Mouse (Mus musculus) bone marrow macrophage, adult 2 months (primary cell): ENCODE data around the gene B830017H08Rik. TPM values are rescaled to one million over a fixed set of nuclear protein-coding genes. Genes with fewer than 3 reads are reported as not detected.
A peak's percentile ranks its signal among the peaks of the same experiment; 100 is the strongest.

ENCODE experiments used
- H3K27ac ChIP-seq: 2 replicates; pipeline ENCODE4 v1.5.1; 2012; ENCODE audit warnings: low read depth, low read length; ENCODE audit not compliant: insufficient read depth
- H3K4me1 ChIP-seq: 2 replicates; pipeline ENCODE4 v1.6.1; 2012; ENCODE audit warnings: low read length; ENCODE audit not compliant: control insufficient read depth, insufficient read depth
- H3K4me3 ChIP-seq: 2 replicates; pipeline ENCODE4 v1.5.1; 2012; ENCODE audit warnings: mild to moderate bottlenecking, low read length, moderate library complexity; ENCODE audit not compliant: insufficient read depth
- CTCF ChIP-seq: IDR thresholded peaks from 2 replicates; pipeline ENCODE4 v1.5.1; 2012; ENCODE audit warnings: low read depth, mild to moderate bottlenecking, low read length, moderate library complexity
- POLR2A ChIP-seq: IDR thresholded peaks from 2 replicates; pipeline ENCODE4 v1.6.1; 2012; ENCODE audit warnings: mild to moderate bottlenecking, low read depth, low read length, borderline replicate concordance
- polyA plus RNA-seq: library from polyadenylated mRNA; stranded (reverse); fragments of >200 nt; gene quantifications from 2 replicates; pipeline ENCODE4 v1.2.4, GENCODE M21; 2012; ENCODE audit not compliant: missing spikeins, insufficient read depth, insufficient read length

B830017H08Rik gene
- polyA plus RNA-seq, 1 experiment: not detected

GRCm38 (mm10) chr16:17843701-17844365, 10.9 kb downstream of the B830017H08Rik start:
- no peak for TF ChIP-seq CTCF
- no peak for TF ChIP-seq POLR2A
- H3K4me3 ChIP-seq: no peak overlapping the region
- H3K4me1 ChIP-seq: no peaks in the 10 kb centered on the region
- no peak overlapping the region for H3K27ac ChIP-seq

- no peaks in the 10 kb centered on the region for H3K4me1 ChIP-seq
- H3K4me3 ChIP-seq: no peak overlapping the region
- H3K27ac ChIP-seq: no peak overlapping the region
- no peak for TF ChIP-seq POLR2A
- TF ChIP-seq CTCF: no peak
Observed at GRCm38 (mm10) chr16:17848431-17848830, 15.5 kb downstream of the B830017H08Rik start.

GRCm38 (mm10) chr16:17848928-17849327, 16.0 kb downstream of the B830017H08Rik start:
- Histone ChIP-seq H3K4me3 (no peak overlapping the region), H3K27ac (no peak overlapping the region), H3K4me1 (no peaks in the 10 kb centered on the region)
- no peak for TF ChIP-seq POLR2A
- TF ChIP-seq CTCF: peak; percentile 61; the same call in 1 of the 2 replicates

GRCm38 (mm10) chr16:17849486-17849885, 16.6 kb downstream of the B830017H08Rik start:
- H3K27ac ChIP-seq: no peak overlapping the region
- no peak overlapping the region for H3K4me3 ChIP-seq
- TF ChIP-seq CTCF: no peak
- no peak for TF ChIP-seq POLR2A
- no peaks in the 10 kb centered on the region for H3K4me1 ChIP-seq

GRCm38 (mm10) chr16:17851331-17851730, 18.4 kb downstream of the B830017H08Rik start:
- no peaks in the 10 kb centered on the region for H3K4me1 ChIP-seq
- no peak overlapping the region for H3K4me3 ChIP-seq
- TF ChIP-seq POLR2A (no peak), CTCF (no peak)
- no peak overlapping the region for H3K27ac ChIP-seq

- no peaks in the 10 kb centered on the region for H3K4me1 ChIP-seq
- H3K4me3 ChIP-seq: no peak overlapping the region
- no peak for TF ChIP-seq CTCF
- TF ChIP-seq POLR2A: no peak
- H3K27ac ChIP-seq: no peak overlapping the region
Observed at GRCm38 (mm10) chr16:17851860-17852259, 18.9 kb downstream of the B830017H08Rik start.

GRCm38 (mm10) chr16:17853263-17853662, 20.3 kb downstream of the B830017H08Rik start:
- TF ChIP-seq POLR2A (no peak), CTCF (no peak)
- Histone ChIP-seq H3K4me3 (no peak overlapping the region), H3K4me1 (no peaks in the 10 kb centered on the region), H3K27ac (no peak overlapping the region)

- Histone ChIP-seq H3K4me1 (no peaks in the 10 kb centered on the region), H3K4me3 (no peak overlapping the region)
- TF ChIP-seq CTCF (no peak), POLR2A (no peak)
Observed at GRCm38 (mm10) chr16:17857157-17857556, 24.2 kb downstream of the B830017H08Rik start.

GRCm38 (mm10) chr16:17858592-17858991, 25.7 kb downstream of the B830017H08Rik start:
- no peak overlapping the region for H3K4me3 ChIP-seq
- no peak for TF ChIP-seq POLR2A
- TF ChIP-seq CTCF: peak; percentile 34; the same call in 1 of the 2 replicates
- no peaks in the 10 kb centered on the region for H3K4me1 ChIP-seq
- no peak overlapping the region for H3K27ac ChIP-seq

More at GRCm38 (mm10) chr16:17857157-17857556, 24.2 kb downstream of the B830017H08Rik start:
- no peak overlapping the region for H3K27ac ChIP-seq

GRCm38 (mm10) chr16:17865293-17865692, 32.4 kb downstream of the B830017H08Rik start:
- peaks cover 5% of the 10 kb centered on the region for H3K4me1 ChIP-seq
- no peak for TF ChIP-seq CTCF
- no peak for TF ChIP-seq POLR2A
- no peak overlapping the region for H3K27ac ChIP-seq
- H3K4me3 ChIP-seq: no peak overlapping the region
